Mouse (Mus musculus) NIH3T3 (cell line): ENCODE results near the gene Fkbp4.

Source experiments
- DNase-seq: peaks from one replicate; pipeline ENCODE4 v3.0.0-alpha.2; 2012; ENCODE audit warnings: low read depth

Gene Fkbp4

GRCm38 (mm10) chr6:128436356-128437005 is 2.0 kb downstream of the Fkbp4 start:
- no peak for DNase-seq

GRCm38 (mm10) chr6:128435474-128435873 is 3.0 kb downstream of the Fkbp4 start:
- DNase-seq, result no peak

GRCm38 (mm10) chr6:128433566-128433965 is 4.9 kb downstream of the Fkbp4 start:
- DNase-seq, result no peak

GRCm38 (mm10) chr6:128432356-128432915 is 6.0 kb downstream of the Fkbp4 start:
- DNase-seq, result no peak

GRCm38 (mm10) chr6:128429826-128430225 is 8.7 kb downstream of the Fkbp4 start:
- DNase-seq, result no peak

- no peak for DNase-seq
Measured at GRCm38 (mm10) chr6:128429300-128429699, 9.2 kb downstream of the Fkbp4 start.

- no peak for DNase-seq
Measured at GRCm38 (mm10) chr6:128427571-128427970, 10.9 kb downstream of the Fkbp4 start.

GRCm38 (mm10) chr6:128425046-128425445 is 13.4 kb downstream of the Fkbp4 start:
- DNase-seq, result no peak

GRCm38 (mm10) chr6:128424269-128425019 is 14.0 kb downstream of the Fkbp4 start, which contains the start of gene Itfg2:
Gene Itfg2, minus strand, starts transcription at chr6:128424931.
- DNase-seq, result peak; percentile 99

- no peak for DNase-seq
Measured at GRCm38 (mm10) chr6:128423496-128424268, 14.8 kb downstream of the Fkbp4 start.

- no peak for DNase-seq
Measured at GRCm38 (mm10) chr6:128421480-128421879, 17.0 kb downstream of the Fkbp4 start.

- peak; percentile 79 for DNase-seq
Measured at GRCm38 (mm10) chr6:128421036-128421435, 17.4 kb downstream of the Fkbp4 start.

- no peak for DNase-seq
Measured at GRCm38 (mm10) chr6:128418076-128418475, 20.4 kb downstream of the Fkbp4 start.

- no peak for DNase-seq
Measured at GRCm38 (mm10) chr6:128416169-128416568, 22.3 kb downstream of the Fkbp4 start.

GRCm38 (mm10) chr6:128411115-128411514 is 27.4 kb downstream of the Fkbp4 start:
- peak; percentile 90 for DNase-seq

GRCm38 (mm10) chr6:128410305-128410704 is 28.2 kb downstream of the Fkbp4 start:
- DNase-seq, result no peak

GRCm38 (mm10) chr6:128408544-128409125 is 29.8 kb downstream of the Fkbp4 start:
- no peak for DNase-seq

- no peak for DNase-seq
Measured at GRCm38 (mm10) chr6:128404708-128405107, 33.8 kb downstream of the Fkbp4 start.

GRCm38 (mm10) chr6:128399421-128400185 is 38.9 kb downstream of the Fkbp4 start:
- no peak for DNase-seq

GRCm38 (mm10) chr6:128398996-128399395 is 39.5 kb downstream of the Fkbp4 start, which contains the start of gene Nrip2:
Gene Nrip2, plus strand, starts transcription at chr6:128399296.
- DNase-seq, result no peak
